Mouse (Mus musculus) olfactory bulb, adult 2 months (tissue): ENCODE data around the gene Cox10. TPM values are rescaled to one million over a fixed set of nuclear protein-coding genes. Genes with fewer than 3 reads are reported as not detected.
A peak's percentile ranks its signal among the peaks of the same experiment; 100 is the strongest.

ENCODE experiments used
- H3K27ac ChIP-seq: fragments of 200-500 bp; 2 replicates; pipeline ENCODE4 v1.5.1; 2012; ENCODE audit warnings: low read depth, low read length; ENCODE audit not compliant: insufficient read depth
- H3K4me1 ChIP-seq: fragments of 200-500 bp; 2 replicates; pipeline ENCODE4 v1.6.1; 2012; ENCODE audit warnings: low read length; ENCODE audit not compliant: control insufficient read depth, insufficient read depth
- H3K4me3 ChIP-seq: fragments of 200-500 bp; 2 replicates; pipeline ENCODE4 v1.5.1; 2012; ENCODE audit warnings: mild to moderate bottlenecking, low read depth, low read length, moderate library complexity; ENCODE audit not compliant: insufficient read depth
- CTCF ChIP-seq: fragments of 200-500 bp; IDR thresholded peaks from 2 replicates; pipeline ENCODE4 v1.5.1; 2012; ENCODE audit warnings: low read depth, mild to moderate bottlenecking, low read length, moderate library complexity; ENCODE audit not compliant: insufficient read depth
- POLR2A ChIP-seq: fragments of 200-500 bp; IDR thresholded peaks from 2 replicates; pipeline ENCODE4 v1.6.1; 2012; ENCODE audit warnings: mild to moderate bottlenecking, low read depth, low read length, moderate library complexity; ENCODE audit not compliant: insufficient read depth
- WGBS: fragments of 180-500 bp; shearing (Covaris S2); methylation state at CpG from one replicate; pipeline ENCODE4 v1.1.7; 2018; 5-methylcytosine and 5-hydroxymethylcytosine counted together
- polyA plus RNA-seq: library from polyadenylated mRNA; stranded (reverse); fragments of >200 nt; gene quantifications from 2 replicates; pipeline ENCODE4 v1.2.4, GENCODE M21; 2012; ENCODE audit warnings: low replicate concordance; ENCODE audit not compliant: missing spikeins, insufficient read depth, insufficient read length

The Cox10 gene
- polyA plus RNA-seq, 1 experiment: not detected

DNA sequence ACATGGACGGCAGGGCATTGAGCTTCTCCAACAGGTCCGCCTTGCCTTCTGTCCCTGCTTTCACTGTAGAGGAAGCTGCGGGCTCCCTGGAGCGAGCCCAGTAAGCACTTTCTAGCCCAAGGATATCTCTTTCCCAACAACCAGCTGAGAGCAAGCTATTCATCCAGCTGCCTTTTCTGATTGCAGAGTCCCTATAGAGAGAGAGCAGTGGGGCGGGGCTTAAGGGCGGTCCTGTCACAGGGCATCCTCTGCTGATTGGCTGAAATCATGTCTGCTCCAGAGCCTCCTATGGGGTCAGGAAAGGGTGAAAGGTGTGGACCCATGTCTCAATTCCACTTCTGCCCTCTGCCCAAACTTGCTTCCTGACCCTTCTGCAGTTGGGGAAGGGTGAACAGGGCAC, 152.4 kb downstream of the Cox10 start:
- H3K27ac ChIP-seq: no peak overlapping the region
- H3K4me3 ChIP-seq: no peak overlapping the region
- no peak for TF ChIP-seq POLR2A
- no peak for TF ChIP-seq CTCF
- peaks cover 18% of the 10 kb centered on the region for H3K4me1 ChIP-seq
- 89% methylated on average over 6 of the region's 6 CpGs for WGBS

DNA sequence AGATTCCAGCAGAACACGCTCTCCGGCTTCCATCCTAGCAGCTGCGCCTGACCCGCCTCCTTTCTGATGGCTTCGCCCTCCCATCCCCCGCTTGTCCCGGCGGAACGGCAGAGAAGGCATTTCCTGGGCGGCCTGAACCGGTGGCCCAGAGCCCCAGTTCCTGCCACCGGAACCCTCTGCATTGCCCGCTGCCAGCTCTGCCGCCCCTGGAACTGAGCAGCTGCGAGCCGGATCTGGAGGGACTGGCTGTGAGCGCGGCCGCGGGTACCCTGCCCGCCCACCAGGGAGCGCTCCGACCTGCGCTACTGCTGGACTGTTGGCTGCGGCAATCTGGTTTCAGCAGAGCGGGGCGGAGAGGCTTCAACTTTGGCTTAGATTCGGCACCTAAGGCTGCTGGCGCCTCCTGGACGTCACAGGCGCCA, 154.1 kb downstream of the Cox10 start:
- Histone ChIP-seq H3K4me1 (peaks cover 34% of the 10 kb centered on the region), H3K27ac (no peak overlapping the region), H3K4me3 (no peak overlapping the region)
- WGBS: 2% methylated on average over 31 of the region's 31 CpGs
- TF ChIP-seq CTCF (peak; percentile 52; the same call in 1 of the 2 replicates), POLR2A (no peak)

DNA sequence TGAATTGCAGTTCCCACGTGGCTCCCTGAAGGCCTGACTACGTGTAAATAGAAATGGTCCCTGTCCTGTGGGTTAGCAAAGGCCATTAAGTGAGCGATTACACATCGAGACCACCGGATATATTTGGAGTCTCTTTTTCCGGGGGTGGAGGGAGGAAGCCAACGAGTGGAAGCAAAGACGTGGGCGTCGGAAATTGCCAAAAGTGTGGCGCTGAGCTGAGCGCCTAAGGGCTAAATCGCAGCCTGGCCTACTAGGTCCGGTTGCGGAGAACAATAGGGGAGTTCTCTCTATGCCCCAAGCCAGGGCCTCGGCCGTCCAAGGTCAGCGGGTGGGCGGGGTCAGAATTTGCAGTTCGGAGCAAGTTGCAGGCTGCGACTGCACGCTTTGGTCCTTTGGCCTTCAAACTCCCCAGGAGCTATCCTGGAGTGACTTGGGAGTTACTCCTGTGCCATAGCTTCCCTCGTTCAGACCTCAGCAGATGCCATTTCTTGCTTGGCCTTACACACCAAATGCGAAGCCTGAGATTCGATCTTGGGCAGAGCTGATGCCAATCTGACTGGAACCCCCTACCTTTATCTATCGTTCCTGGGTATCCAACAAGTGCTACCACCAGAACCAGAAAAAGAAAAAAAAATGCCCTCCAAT, 154.9 kb downstream of the Cox10 start:
- no peak for TF ChIP-seq CTCF
- TF ChIP-seq POLR2A: no peak
- WGBS: 23% methylated on average over 26 of the region's 26 CpGs

DNA sequence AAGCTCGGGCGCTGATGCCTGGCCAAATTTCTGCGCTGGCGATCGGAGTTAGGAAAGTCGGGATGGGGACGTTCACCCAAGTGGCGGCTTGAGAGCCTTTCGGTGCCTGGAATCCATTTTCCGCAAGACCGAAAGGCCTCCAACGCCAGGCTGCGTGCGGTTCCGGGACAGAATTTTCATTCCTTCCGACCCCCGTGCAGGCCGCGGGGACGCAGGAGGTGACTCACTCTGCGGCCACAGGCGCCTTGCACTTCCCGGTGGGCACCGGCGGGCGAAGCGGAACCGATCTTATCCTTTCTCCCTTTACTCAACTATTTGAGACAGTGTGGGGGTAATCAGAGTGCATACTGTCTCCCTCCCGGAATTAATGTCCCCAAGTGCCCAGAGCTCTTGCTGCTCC, 155.9 kb downstream of the Cox10 start:
- TF ChIP-seq POLR2A (no peak), CTCF (no peak)
- Histone ChIP-seq H3K4me3 (no peak overlapping the region), H3K4me1 (peaks cover 36% of the 10 kb centered on the region), H3K27ac (no peak overlapping the region)
- 5% methylated on average over 29 of the region's 29 CpGs for WGBS

More for the DNA sequence above, 154.9 kb downstream of the Cox10 start:
- Histone ChIP-seq H3K27ac (no peak overlapping the region), H3K4me1 (peaks cover 36% of the 10 kb centered on the region), H3K4me3 (no peak overlapping the region)

DNA sequence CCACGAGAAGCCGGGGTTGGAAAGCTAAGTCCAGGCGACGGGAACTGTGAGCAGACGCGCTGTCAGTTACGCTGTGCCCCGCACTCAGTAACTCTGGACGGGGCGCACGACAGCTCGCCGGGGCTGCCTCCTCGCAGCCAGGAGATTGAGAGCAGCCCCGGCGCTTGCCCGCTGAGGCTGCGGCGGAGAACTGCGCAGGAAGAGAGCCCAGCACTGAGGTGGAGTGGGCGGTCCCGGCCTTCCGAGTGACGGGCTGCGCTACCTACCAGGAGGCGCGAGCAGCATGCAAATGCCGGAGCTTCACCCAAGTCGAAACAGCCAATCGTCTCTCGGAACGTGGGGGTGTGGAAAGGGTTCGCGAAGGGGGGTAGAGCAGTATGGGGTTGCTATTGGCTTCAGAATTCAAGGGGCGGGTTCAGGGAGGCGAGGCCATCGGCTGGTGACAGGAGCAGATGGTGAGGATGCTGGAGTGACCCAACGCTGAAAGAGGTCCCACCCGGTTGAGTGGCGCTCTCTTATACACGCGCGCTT, 157.1 kb downstream of the Cox10 start, which contains the start of gene Hs3st3b1:
Gene Hs3st3b1, minus strand, starts transcription at position 200 of the 531 bp plus-strand sequence.
- H3K27ac ChIP-seq: no peak within 1 kb of the TSS
- WGBS: under 1% methylated on average over 43 of the region's 43 CpGs
- H3K4me1 ChIP-seq: peaks cover 36% of the 10 kb centered on the region
- TF ChIP-seq CTCF (no peak), POLR2A (peak; percentile 48; the same call in 1 of the 2 replicates)
- H3K4me3 ChIP-seq: peak within 1 kb of the TSS; percentile 42

DNA sequence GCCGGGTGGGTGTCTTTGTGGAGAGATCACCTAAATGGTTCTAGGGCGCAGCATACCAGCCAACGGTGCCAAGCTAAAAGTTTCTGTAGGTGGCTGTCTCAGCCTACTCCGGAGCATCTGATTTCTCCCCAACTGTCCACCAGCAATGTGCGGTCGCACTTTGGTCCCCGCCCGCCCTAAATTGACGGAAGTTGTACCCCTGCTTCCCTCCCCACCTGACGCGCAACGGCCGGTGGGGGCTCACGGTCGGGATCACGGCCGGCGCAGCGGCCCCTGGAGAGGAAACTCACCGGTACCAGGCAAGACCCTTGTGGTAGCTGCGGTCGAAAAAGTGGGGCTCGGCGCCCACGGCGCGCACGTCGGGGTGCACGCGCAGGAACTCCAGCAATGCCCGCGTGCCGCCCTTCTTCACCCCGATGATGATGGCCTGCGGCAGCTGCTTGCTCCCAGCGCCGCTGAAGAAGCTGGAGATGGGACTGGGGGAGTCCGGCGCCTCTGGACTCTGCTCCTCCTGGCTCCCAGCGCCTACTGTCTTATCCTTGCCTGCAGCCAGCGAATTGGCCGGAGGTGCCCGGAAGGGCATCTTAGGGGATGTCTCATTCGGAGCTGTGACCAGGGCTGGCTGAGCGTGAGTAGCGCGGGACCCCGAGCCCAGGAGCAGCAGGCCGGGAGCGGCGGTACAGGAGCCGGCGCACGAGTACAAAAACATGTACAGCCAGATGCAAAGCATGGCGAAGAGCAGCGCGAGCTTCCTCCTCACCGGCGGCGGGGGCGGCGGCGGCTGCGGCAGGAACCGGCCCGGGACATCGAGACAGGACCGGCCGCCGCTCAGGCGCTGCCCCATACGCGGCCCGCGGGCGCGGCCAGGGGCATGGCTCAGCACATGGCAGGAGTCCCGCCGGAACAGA, 158.0 kb downstream of the Cox10 start:
- no peak overlapping the region for H3K27ac ChIP-seq

DNA sequence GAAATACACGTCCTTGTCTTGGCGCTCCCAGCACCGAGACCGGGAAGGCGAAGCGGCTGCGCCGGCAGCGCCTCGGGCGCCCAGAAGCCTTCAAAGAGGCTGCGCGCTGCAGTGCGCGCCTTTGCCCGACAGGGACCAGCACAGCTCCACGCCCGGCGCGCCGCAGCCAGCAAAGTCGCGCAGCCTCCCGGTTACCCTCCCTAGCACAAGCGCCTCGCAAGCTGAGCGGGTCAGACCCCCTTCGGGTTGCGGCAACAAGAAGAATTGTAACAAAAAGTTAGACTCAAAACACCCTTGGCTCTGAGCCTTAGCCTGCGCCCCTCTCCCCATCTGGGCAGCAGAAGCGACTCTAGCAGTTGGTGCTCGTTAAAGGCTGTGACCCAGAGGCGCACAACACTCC, 158.7 kb downstream of the Cox10 start:
- TF ChIP-seq POLR2A: no peak
- TF ChIP-seq CTCF: peak; percentile 78
- no peak overlapping the region for H3K27ac ChIP-seq
- WGBS: under 1% methylated on average over 33 of the region's 33 CpGs
- H3K4me1 ChIP-seq: peaks cover 36% of the 10 kb centered on the region
- peak overlapping the region; percentile 42 for H3K4me3 ChIP-seq

More for the DNA sequence above, 158.0 kb downstream of the Cox10 start:
- TF ChIP-seq CTCF (no peak), POLR2A (no peak)
- under 1% methylated on average over 80 of the region's 80 CpGs for WGBS
- H3K4me1 ChIP-seq: peaks cover 36% of the 10 kb centered on the region
- peak overlapping the region; percentile 42 for H3K4me3 ChIP-seq

DNA sequence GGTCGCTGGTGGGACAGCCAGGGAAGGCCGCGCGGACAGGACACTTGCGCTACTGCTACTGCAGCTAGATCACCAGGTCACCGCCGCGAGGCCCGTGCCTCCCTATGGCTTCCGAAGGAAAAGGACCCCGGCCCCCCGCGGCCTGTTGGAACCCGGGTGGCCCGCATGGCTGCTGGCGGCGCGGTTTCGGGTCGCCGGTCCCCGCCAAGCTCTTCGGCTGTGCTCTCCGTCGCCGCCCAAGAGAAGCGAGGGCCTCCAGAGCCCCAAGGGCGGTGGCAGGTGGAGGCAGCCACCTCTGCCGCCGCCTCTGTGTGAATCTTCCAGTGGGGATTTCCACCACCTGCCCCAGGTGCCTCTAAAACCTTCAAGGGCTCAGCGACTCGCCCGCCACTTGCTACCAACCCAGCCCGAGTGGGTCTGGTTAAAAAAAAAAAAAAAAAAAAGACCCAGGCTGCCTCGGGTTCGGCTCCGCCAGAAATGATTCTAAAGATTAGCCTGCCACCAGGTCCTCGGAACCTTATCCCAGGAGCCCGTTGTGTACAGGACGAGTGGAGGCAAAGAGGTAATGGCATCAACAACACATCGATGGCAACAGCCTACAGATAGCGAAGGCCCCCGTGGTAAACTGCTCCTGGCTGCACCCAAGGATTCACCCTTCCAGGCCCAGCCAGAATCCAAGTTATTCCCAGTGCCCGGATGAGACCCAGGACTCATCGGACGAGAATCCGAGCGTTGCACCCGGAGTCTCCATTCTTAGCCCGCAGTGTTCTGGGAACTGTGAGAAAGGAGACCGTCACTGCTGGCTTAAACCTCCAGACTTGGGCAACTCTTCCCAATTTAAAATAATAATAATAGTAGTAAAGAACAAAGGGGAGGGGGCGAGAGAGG, 159.8 kb downstream of the Cox10 start:
- no peak overlapping the region for H3K27ac ChIP-seq
- H3K4me3 ChIP-seq: peak overlapping the region; percentile 42; the same call in 1 of the 2 replicates
- H3K4me1 ChIP-seq: peaks cover 34% of the 10 kb centered on the region
- WGBS: 20% methylated on average over 52 of the region's 52 CpGs
- no peak for TF ChIP-seq POLR2A
- TF ChIP-seq CTCF: no peak
